Mouse (Mus musculus) hindbrain, embryonic 15.5 days (tissue): ENCODE measurements around the gene Shank2. TPM values are rescaled to one million over a fixed set of nuclear protein-coding genes. Genes with fewer than 3 reads are reported as not detected.
A peak's percentile ranks its signal among the peaks of the same experiment; 100 is the strongest.

Experiments
- ATAC-seq: fragments of 200-750 bp; cut with Nextera tagmentation; 2 replicates; pipeline ENCODE4 v1.8.0; 2017; ENCODE audit warnings: low read depth, moderate number of reproducible peaks, moderate TSS enrichment; ENCODE audit not compliant: low FRiP score
- H3K27ac ChIP-seq: fragments of 300-500 bp; sonication (generic); replicated peaks from 2 replicates; pipeline ENCODE4 v1.5.1; 2015; ENCODE audit warnings: mild to moderate bottlenecking, inconsistent platforms
- H3K27me3 ChIP-seq: fragments of 300-500 bp; sonication (generic); 2 replicates; pipeline ENCODE4 v1.6.1; 2015; ENCODE audit warnings: control low read depth, inconsistent platforms
- H3K36me3 ChIP-seq: fragments of 300-500 bp; sonication (generic); 2 replicates; pipeline ENCODE4 v1.6.1; 2015; ENCODE audit warnings: control low read depth, inconsistent platforms
- H3K4me1 ChIP-seq: fragments of 300-500 bp; sonication (generic); replicated peaks from 2 replicates; pipeline ENCODE4 v1.6.1; 2015; ENCODE audit warnings: control low read depth, inconsistent platforms
- H3K4me2 ChIP-seq: fragments of 300-500 bp; sonication (generic); 2 replicates; pipeline ENCODE4 v1.6.1; 2015; ENCODE audit warnings: moderate library complexity, mild to moderate bottlenecking, inconsistent platforms
- H3K4me3 ChIP-seq: fragments of 300-500 bp; sonication (generic); 2 replicates; pipeline ENCODE4 v1.5.1; 2015; ENCODE audit warnings: mild to moderate bottlenecking, inconsistent platforms
- H3K9ac ChIP-seq: fragments of 300-500 bp; sonication (generic); 2 replicates; pipeline ENCODE4 v1.6.1; 2015; ENCODE audit warnings: inconsistent platforms
- H3K9me3 ChIP-seq: fragments of 300-500 bp; sonication (generic); 2 replicates; pipeline ENCODE4 v1.6.1; 2016; ENCODE audit warnings: control low read depth, inconsistent platforms
- WGBS: fragments of 180-500 bp; shearing (Covaris S2); methylation state at CpG from one replicate; pipeline ENCODE4 v1.1.7; 2015; 5-methylcytosine and 5-hydroxymethylcytosine counted together
- polyA plus RNA-seq: library from polyadenylated mRNA; unstranded; fragments of >200 nt; fragmentation: Nextera tagmentation; extraction: Ambion mirVana; gene quantifications from 2 replicates; pipeline ENCODE4 v1.2.1, GENCODE M21; 2015

Gene Shank2
- polyA plus RNA-seq, 1 experiment from 2014 or later, result 10.2 TPM

DNA sequence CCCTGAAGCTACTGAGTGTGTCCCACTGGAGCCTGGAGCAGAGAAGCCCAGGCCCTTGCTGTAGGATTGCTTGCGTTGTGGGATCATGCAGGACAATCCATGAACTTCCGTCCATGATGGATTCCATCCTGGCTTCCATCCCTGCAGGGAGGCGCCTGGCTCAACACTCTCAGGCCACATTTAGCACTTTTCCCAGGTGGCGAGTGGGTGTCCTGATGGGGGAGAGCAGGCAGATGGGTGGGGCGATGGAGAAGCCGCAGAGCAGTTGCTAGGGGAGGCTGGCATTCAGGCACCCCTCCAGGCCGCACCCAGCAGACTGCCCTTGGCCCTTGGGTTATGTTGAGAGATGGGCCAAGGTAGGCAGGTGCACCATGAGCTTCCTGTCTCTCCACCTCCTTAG is 266.6 kb downstream of the Shank2 start:
- Histone ChIP-seq H3K4me2 (no peak overlapping the region), H3K9me3 (no peaks in the 10 kb centered on the region), H3K27ac (no peak overlapping the region), H3K4me1 (no peaks in the 10 kb centered on the region), H3K4me3 (no peak overlapping the region), H3K36me3 (no peaks in the 10 kb centered on the region), H3K9ac (no peak overlapping the region), H3K27me3 (no peaks in the 10 kb centered on the region)
- ATAC-seq, result no peak
- WGBS, result 86% methylated on average over 7 of the region's 7 CpGs

DNA sequence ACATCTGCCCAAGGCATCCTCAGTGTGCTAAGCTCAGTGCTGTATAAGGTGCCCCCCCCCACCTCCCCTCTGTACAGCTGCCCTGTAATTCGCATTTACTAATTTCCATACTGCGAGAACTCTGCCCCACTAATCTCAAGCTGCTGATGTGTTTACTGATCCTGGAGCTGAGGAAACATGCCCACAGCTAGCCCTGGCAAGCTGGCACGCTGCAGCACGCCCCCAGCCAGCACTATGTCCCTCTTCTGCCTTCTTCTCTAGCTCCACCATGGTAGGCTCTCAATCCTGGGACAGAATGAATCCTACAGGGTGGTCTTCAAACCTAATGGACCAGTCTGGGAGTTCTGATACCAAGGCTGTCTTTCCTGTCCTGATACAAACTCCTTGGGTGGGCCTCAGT is 267.1 kb downstream of the Shank2 start:
- Histone ChIP-seq H3K4me3 (no peak overlapping the region), H3K27ac (no peak overlapping the region), H3K9me3 (no peaks in the 10 kb centered on the region), H3K9ac (no peak overlapping the region), H3K27me3 (no peaks in the 10 kb centered on the region), H3K4me1 (no peaks in the 10 kb centered on the region), H3K36me3 (no peaks in the 10 kb centered on the region), H3K4me2 (no peak overlapping the region)
- WGBS, result 78% methylated on average over 4 of the region's 4 CpGs
- ATAC-seq, result no peak

DNA sequence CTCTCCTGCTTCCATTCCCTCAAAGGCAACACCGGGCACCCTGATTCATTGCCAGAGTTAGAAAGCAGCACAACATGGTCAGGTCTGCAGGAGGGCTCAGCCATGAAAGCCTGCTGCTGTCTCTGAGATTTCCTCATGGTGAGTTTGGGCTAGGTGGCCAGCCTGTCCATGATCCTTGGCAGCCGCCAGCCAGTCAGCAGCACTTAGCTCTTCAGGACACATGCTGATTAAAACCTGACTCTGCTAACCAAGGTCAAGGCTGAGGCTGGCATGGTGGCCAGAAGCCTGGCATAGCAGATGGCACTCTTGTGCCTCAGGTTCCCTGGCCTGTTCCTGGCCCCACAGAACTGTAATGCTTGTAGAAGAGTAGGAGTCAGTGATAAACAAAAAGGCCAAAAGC is 269.3 kb downstream of the Shank2 start:
- Histone ChIP-seq H3K9me3 (no peaks in the 10 kb centered on the region), H3K9ac (no peak overlapping the region), H3K36me3 (no peaks in the 10 kb centered on the region), H3K27me3 (no peaks in the 10 kb centered on the region), H3K4me3 (no peak overlapping the region), H3K27ac (no peak overlapping the region), H3K4me2 (no peak overlapping the region), H3K4me1 (no peaks in the 10 kb centered on the region)
- WGBS, result 82% methylated on average over 2 of the region's 2 CpGs
- ATAC-seq, result no peak

DNA sequence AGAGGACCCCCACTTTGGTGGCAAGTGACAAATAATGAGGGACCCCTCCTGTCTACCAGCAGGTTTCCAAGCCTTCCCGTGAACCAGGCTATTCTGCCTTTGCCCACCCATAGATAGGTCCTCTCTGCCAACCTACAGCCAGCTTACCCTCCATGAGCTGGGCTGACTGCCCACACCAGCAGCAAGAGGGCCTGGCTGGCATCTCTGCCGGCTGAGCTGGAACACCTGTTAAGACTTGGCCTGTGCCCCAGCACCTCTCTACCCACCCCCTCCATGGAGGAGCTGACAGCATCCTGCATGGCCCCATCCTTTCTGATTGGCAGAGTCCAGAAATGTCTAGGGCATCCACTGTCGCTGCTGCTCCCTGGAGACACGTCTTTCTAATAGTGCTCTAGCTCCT is 277.0 kb downstream of the Shank2 start:
- ATAC-seq, result peak; percentile 16
- Histone ChIP-seq H3K9me3 (no peaks in the 10 kb centered on the region), H3K4me2 (no peak overlapping the region), H3K27me3 (no peaks in the 10 kb centered on the region), H3K4me3 (no peak overlapping the region), H3K27ac (0 out of 2 replicates have a peak overlapping the region, but pooled peaks have one; percentile 34), H3K4me1 (peaks cover 31% of the 10 kb centered on the region), H3K36me3 (no peaks in the 10 kb centered on the region), H3K9ac (no peak overlapping the region)
- WGBS, result 54% methylated on average over 4 of the region's 4 CpGs

DNA sequence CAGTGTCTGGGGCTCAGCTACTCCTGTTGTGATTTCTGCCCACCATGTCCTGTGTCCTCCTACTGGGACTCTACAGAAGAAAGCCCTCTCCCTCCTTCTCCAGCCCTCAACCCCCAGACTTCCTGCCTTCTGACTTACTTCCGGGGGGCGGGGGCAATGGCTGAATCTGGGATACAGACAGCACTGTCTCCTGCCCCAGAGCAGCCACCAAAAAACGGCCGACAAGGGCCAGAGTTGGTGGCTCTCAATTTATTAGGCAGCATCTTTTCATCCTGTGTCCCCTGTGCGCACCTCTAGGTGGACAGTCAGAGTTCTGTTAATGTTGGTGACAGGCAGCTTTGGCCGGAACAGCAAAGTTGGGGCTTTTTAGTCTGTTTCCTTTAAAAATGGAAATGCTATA is 282.0 kb downstream of the Shank2 start:
- Histone ChIP-seq H3K27me3 (no peaks in the 10 kb centered on the region), H3K9me3 (no peaks in the 10 kb centered on the region), H3K27ac (peak overlapping the region; percentile 95), H3K9ac (peak overlapping the region; percentile 76), H3K36me3 (no peaks in the 10 kb centered on the region), H3K4me3 (peak overlapping the region; percentile 53), H3K4me1 (peaks cover 65% of the 10 kb centered on the region), H3K4me2 (peak overlapping the region; percentile 78)
- 8% methylated on average over 6 of the region's 6 CpGs for WGBS
- ATAC-seq, result peak; percentile 7; the same call in 1 of the 2 replicates

DNA sequence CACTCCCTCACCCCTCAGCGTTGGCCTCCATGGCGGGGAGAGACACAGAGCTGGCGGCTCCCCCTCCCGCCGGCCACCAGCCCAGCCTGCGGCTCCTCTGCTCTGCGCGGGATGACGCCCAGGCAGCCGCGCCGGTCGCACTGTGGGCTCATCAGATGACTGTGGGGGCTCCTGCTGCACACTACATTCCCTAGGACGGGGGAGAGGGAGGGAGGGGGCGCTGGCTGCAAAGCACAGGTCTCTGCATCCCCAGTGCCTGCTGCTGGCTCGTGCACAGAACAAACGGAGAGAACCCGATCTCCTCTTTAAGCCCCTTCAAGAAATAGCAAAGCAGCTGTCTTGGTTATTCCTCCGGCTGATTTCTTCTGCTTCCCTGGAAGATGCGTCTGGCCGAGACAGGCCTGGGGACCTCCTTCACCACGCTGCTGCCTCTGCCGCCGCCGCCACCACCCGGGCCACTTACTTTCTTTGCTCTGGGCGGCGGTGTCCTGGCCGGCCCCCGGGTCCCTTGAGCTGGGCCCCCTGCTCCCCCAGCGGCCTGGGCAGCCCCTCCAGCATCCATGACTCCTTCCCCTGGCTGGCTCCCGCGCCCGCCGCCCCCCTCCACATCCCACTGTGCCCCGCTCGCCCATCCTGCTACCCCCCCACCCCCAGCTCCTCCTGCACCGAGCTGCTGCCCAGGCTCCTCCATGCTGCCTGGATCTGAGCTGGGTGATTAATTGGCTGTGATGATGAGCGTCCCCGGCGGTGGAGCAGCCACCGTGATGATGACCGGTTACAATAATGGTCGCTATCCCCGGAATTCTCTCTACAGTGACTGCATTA is 282.7 kb downstream of the Shank2 start:
- Histone ChIP-seq H3K9ac (peak overlapping the region; percentile 76), H3K27me3 (no peaks in the 10 kb centered on the region), H3K4me1 (peaks cover 68% of the 10 kb centered on the region), H3K27ac (peak overlapping the region; percentile 95), H3K36me3 (no peaks in the 10 kb centered on the region), H3K4me3 (peak overlapping the region; percentile 53), H3K4me2 (peak overlapping the region; percentile 78), H3K9me3 (no peaks in the 10 kb centered on the region)
- peak; percentile 79 for ATAC-seq
- WGBS, result under 1% methylated on average over 44 of the region's 45 CpGs

DNA sequence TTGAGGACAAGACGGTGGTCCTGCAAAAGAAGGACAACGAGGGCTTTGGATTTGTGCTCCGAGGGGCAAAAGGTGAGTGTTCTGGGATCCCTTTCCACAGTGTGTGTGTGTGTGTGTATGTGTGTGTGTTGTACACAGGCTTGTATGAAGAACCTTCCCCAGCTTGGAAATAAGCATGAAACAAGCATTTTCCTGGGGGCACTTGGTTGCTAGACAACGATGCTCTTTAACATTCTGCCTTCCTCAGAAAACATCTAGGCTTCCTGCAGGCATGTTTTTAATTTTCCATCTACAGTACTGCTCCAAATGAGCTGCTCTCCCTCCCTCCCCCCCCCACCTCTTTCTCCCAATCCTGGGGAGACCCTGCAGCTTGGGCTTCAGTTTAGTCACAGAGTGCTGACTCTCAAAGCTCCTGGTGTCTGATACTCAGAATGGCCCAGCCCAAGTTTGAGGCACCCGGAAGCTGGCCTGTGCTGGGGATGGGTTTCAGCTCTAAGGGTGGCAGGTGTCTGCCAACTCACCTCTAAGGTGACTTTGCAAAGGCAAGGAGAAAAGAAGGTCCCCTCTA is 283.4 kb downstream of the Shank2 start:
- 0 out of 2 replicates have a peak, but pooled peaks have one; percentile 8 for ATAC-seq
- Histone ChIP-seq H3K9ac (peak overlapping the region; percentile 76), H3K36me3 (no peaks in the 10 kb centered on the region), H3K9me3 (no peaks in the 10 kb centered on the region), H3K4me1 (peaks cover 75% of the 10 kb centered on the region), H3K27ac (peak overlapping the region; percentile 95), H3K4me3 (peak overlapping the region; percentile 53), H3K27me3 (no peaks in the 10 kb centered on the region), H3K4me2 (peak overlapping the region; percentile 78)
- 9% methylated on average over 5 of the region's 5 CpGs for WGBS

DNA sequence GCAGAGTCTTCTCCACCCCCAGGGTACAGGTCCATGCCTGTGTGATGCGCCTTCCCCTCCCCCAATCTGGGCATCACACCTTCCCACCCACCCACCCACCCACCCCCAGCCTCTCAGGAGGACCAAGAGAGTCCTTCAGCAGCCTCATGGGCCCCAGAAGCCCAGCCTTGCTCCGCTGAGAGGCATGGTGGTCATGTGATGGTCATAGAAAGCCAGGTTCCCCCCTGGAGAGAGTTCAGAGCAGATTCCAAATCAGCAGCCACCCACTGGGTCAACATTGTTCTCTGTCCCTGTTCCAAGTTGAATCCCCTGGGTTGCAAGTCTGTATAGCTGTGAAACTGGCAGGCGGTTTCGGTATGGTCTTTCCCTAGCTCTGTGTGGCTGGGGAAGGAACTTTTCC is 284.2 kb downstream of the Shank2 start:
- no peak for ATAC-seq
- Histone ChIP-seq H3K9ac (peak overlapping the region; percentile 76), H3K4me3 (peak overlapping the region; percentile 53), H3K27ac (peak overlapping the region; percentile 95; the same call in 1 of the 2 replicates), H3K4me1 (peaks cover 82% of the 10 kb centered on the region), H3K4me2 (peak overlapping the region; percentile 78), H3K36me3 (no peaks in the 10 kb centered on the region), H3K9me3 (no peaks in the 10 kb centered on the region), H3K27me3 (no peaks in the 10 kb centered on the region)
- 51% methylated on average over 4 of the region's 4 CpGs for WGBS

DNA sequence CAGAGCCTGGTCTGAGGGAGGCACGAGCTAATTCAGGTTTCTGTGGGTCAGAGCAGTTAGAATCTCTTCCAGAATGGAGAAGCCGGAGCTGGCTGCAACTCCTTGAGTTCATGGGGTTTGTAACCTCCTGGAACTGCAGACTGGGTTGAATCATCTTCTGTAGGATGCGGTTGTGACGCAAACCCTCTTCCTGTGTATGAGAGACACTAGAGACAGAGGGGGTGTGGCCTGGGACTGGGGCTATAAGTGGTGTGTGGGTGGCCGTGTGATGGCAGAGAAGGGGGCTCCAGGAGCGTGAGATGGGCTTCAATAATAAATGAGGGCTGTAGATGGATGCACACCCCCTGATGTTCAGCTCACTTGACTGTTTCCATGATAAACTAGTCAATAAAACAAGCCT is 286.3 kb downstream of the Shank2 start:
- WGBS, result 60% methylated on average over 6 of the region's 6 CpGs
- no peak overlapping the region for H3K9ac ChIP-seq
- no peak overlapping the region for H3K27ac ChIP-seq

DNA sequence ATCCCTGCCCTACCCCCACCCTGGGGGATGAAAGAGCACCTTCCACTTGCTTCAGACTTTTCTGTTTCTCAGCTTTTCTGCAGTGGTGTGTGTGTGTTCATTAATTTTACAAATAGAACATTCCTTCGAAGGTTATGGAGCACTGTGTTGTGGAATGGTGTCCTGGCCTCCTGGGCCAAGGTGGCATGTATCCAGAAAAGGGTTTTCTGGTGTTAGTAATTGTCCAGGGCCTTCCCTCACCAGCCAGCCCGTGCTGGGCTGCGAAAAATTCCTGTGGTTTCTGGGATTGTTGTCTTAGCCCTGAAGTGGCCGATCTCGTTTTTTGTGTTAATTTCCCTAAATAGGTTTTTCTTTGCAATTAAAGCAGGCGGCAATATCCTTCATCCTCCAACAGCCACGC is 289.8 kb downstream of the Shank2 start:
- Histone ChIP-seq H3K27me3 (no peaks in the 10 kb centered on the region), H3K4me2 (no peak overlapping the region), H3K9me3 (no peaks in the 10 kb centered on the region), H3K4me1 (peaks cover 80% of the 10 kb centered on the region), H3K4me3 (no peak overlapping the region), H3K36me3 (no peaks in the 10 kb centered on the region), H3K27ac (peak overlapping the region; percentile 68), H3K9ac (no peak overlapping the region)
- 53% methylated on average over 7 of the region's 7 CpGs for WGBS
- ATAC-seq, result no peak

More for the DNA sequence above, 286.3 kb downstream of the Shank2 start:
- H3K4me1 ChIP-seq, result peaks cover 91% of the 10 kb centered on the region
- H3K36me3 ChIP-seq, result no peaks in the 10 kb centered on the region
- no peak overlapping the region for H3K4me3 ChIP-seq
- no peak for ATAC-seq
- peak overlapping the region; percentile 78 for H3K4me2 ChIP-seq
- no peaks in the 10 kb centered on the region for H3K27me3 ChIP-seq
- H3K9me3 ChIP-seq, result no peaks in the 10 kb centered on the region

DNA sequence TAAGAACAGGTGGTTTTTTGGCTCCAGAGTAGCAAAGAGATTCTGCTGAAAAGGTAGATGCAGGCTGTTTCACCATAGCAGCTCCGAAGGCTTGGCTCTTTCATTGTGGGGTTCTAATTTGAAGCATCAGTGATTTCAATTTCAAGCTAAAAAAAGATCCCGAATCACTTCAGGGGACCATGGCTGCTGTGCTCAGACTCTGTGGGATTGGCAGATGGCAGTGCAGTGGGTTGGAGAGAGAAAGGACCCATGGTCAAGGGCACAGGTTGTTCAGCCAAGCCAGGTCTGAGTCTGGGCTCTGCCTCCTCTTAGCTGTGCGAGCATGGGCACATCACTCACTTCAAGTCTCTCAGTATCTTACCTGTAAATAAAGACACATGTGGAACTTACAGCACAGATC is 291.9 kb downstream of the Shank2 start:
- H3K4me1 ChIP-seq, result peaks cover 58% of the 10 kb centered on the region
- H3K27ac ChIP-seq, result peak overlapping the region; percentile 15; the same call in 1 of the 2 replicates
- no peak for ATAC-seq
- WGBS, result 70% methylated on average over 3 of the region's 3 CpGs
- H3K4me2 ChIP-seq, result no peak overlapping the region
- H3K36me3 ChIP-seq, result no peaks in the 10 kb centered on the region
- no peaks in the 10 kb centered on the region for H3K27me3 ChIP-seq
- no peak overlapping the region for H3K4me3 ChIP-seq
- H3K9me3 ChIP-seq, result no peaks in the 10 kb centered on the region
- no peak overlapping the region for H3K9ac ChIP-seq
